Mouse (Mus musculus): Measurements from ENCODE around the gene Gyg. TPM values are rescaled to one million over a fixed set of nuclear protein-coding genes. Genes with fewer than 3 reads are reported as not detected.

Gyg gene
- 33.2 and 35.3 TPM in 2 replicates for polyA plus RNA-seq (2014; fragmentation: Nextera tagmentation; extraction: Ambion mirVana)

GRCm38 (mm10) chr3:20154531-20155367 is at the start of gene Gyg:
TSS of gene Gyg (minus strand) at chr3:20155317.
- under 1% methylated on average over 73 of the region's 73 CpGs for WGBS
- Histone ChIP-seq H3K27me3 (replicated peaks; ENCODE audit: control insufficient read depth, insufficient read depth, low read length) (no peaks in the 10 kb centered on the region), H3K36me3 (ENCODE audit: control insufficient read depth, insufficient read depth, low read length) (no peaks in the 10 kb centered on the region), H3K4me1 (ENCODE audit: control insufficient read depth, insufficient read depth, low read length) (0 out of 2 replicates have a peak, but pooled peaks cover 2% of the 10 kb centered on the region), H3K27ac (ENCODE audit: low read depth, low read length) (0 out of 2 replicates have a peak within 1 kb of the TSS, but pooled peaks have one; percentile 21), H3K4me3 (ENCODE audit: low read depth, low read length) (peak within 1 kb of the TSS; percentile 66), H3K9ac (ENCODE audit: low read length) (peak within 1 kb of the TSS; percentile 81), H3K9me3 (replicated peaks; ENCODE audit: control insufficient read depth, low read length) (peaks cover 5% of the 10 kb centered on the region; the same call in 1 of the 2 replicates), H3K4me2 (ENCODE audit: low read length) (peak within 1 kb of the TSS; percentile 91)
- ATAC-seq (peak; percentile 96), DNase-seq (ENCODE audit: low spot score) (peak; percentile 44)

- H3K4me2 ChIP-seq (ENCODE audit: low read length) = no peak overlapping the region
- H3K9me3 ChIP-seq (replicated peaks; ENCODE audit: control insufficient read depth, low read length) = no peaks in the 10 kb centered on the region
- H3K27me3 ChIP-seq (replicated peaks; ENCODE audit: control insufficient read depth, insufficient read depth, low read length) = no peaks in the 10 kb centered on the region
- no peak overlapping the region for H3K9ac ChIP-seq (ENCODE audit: low read length)
- 24% methylated on average over 6 of the region's 6 CpGs for WGBS
- DNase-seq (ENCODE audit: low spot score) (peak; percentile 75), ATAC-seq (peak; percentile 71)
- no peaks in the 10 kb centered on the region for H3K36me3 ChIP-seq (ENCODE audit: control insufficient read depth, insufficient read depth, low read length)
- H3K27ac ChIP-seq (ENCODE audit: low read depth, low read length) = no peak overlapping the region
- no peak overlapping the region for H3K4me3 ChIP-seq (ENCODE audit: low read depth, low read length)
- H3K4me1 ChIP-seq (ENCODE audit: control insufficient read depth, insufficient read depth, low read length) = no peaks in the 10 kb centered on the region
Measured at GRCm38 (mm10) chr3:20198869-20199268, 43.8 kb upstream of the Gyg start.

DNA sequence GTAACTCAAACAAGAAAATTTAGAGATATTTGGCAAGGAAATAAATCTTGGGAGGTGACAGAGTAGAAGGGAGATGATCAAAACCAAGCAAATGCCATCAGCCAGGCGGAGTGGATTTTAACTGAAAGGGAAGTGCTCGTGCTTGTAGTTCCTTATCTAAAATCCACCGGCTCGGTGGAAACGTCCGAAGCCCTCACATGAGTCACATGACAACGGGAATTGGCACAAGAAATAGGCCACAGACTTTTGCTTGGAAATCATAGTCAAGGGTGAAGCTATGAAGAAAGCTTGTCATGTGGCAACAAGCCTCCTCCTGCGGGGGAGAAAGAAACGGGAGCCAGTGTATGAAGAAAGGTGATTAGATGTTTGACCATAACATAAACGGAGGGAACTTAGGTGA is 42.8 kb upstream of the Gyg start:
- ATAC-seq = no peak
- H3K9me3 ChIP-seq (replicated peaks; ENCODE audit: control insufficient read depth, low read length) = no peaks in the 10 kb centered on the region
- H3K4me2 ChIP-seq (ENCODE audit: low read length) = no peak overlapping the region
- H3K36me3 ChIP-seq (ENCODE audit: control insufficient read depth, insufficient read depth, low read length) = no peaks in the 10 kb centered on the region
- WGBS = 87% methylated on average over 10 of the region's 10 CpGs
- H3K4me1 ChIP-seq (ENCODE audit: control insufficient read depth, insufficient read depth, low read length) = no peaks in the 10 kb centered on the region
- no peak for DNase-seq (ENCODE audit: low spot score)
- no peak overlapping the region for H3K27ac ChIP-seq (ENCODE audit: low read depth, low read length)
- H3K4me3 ChIP-seq (ENCODE audit: low read depth, low read length) = no peak overlapping the region
- no peak overlapping the region for H3K9ac ChIP-seq (ENCODE audit: low read length)
- no peaks in the 10 kb centered on the region for H3K27me3 ChIP-seq (replicated peaks; ENCODE audit: control insufficient read depth, insufficient read depth, low read length)

- H3K9me3 ChIP-seq (replicated peaks; ENCODE audit: control insufficient read depth, low read length) = no peaks in the 10 kb centered on the region
- no peak overlapping the region for H3K27ac ChIP-seq (ENCODE audit: low read depth, low read length)
- H3K4me3 ChIP-seq (ENCODE audit: low read depth, low read length) = no peak overlapping the region
- H3K4me1 ChIP-seq (ENCODE audit: control insufficient read depth, insufficient read depth, low read length) = no peaks in the 10 kb centered on the region
- no peaks in the 10 kb centered on the region for H3K27me3 ChIP-seq (replicated peaks; ENCODE audit: control insufficient read depth, insufficient read depth, low read length)
- no peak overlapping the region for H3K9ac ChIP-seq (ENCODE audit: low read length)
- DNase-seq (ENCODE audit: low spot score) (no peak), ATAC-seq (no peak)
- WGBS = 77% methylated on average over 5 of the region's 5 CpGs
- H3K4me2 ChIP-seq (ENCODE audit: low read length) = no peak overlapping the region
- H3K36me3 ChIP-seq (ENCODE audit: control insufficient read depth, insufficient read depth, low read length) = no peaks in the 10 kb centered on the region
Measured at GRCm38 (mm10) chr3:20188976-20189675, 34.0 kb upstream of the Gyg start.

GRCm38 (mm10) chr3:20172394-20172793 is 17.3 kb upstream of the Gyg start:
- H3K4me1 ChIP-seq (ENCODE audit: control insufficient read depth, insufficient read depth, low read length) = no peaks in the 10 kb centered on the region
- H3K27me3 ChIP-seq (replicated peaks; ENCODE audit: control insufficient read depth, insufficient read depth, low read length) = no peaks in the 10 kb centered on the region
- no peak overlapping the region for H3K4me3 ChIP-seq (ENCODE audit: low read depth, low read length)
- no peak for DNase-seq (ENCODE audit: low spot score)
- 97% methylated on average over 6 of the region's 6 CpGs for WGBS
- no peak overlapping the region for H3K27ac ChIP-seq (ENCODE audit: low read depth, low read length)
- no peak overlapping the region for H3K9ac ChIP-seq (ENCODE audit: low read length)
- H3K9me3 ChIP-seq (replicated peaks; ENCODE audit: control insufficient read depth, low read length) = no peaks in the 10 kb centered on the region
- no peak for ATAC-seq
- no peak overlapping the region for H3K4me2 ChIP-seq (ENCODE audit: low read length)
- H3K36me3 ChIP-seq (ENCODE audit: control insufficient read depth, insufficient read depth, low read length) = no peaks in the 10 kb centered on the region

DNA sequence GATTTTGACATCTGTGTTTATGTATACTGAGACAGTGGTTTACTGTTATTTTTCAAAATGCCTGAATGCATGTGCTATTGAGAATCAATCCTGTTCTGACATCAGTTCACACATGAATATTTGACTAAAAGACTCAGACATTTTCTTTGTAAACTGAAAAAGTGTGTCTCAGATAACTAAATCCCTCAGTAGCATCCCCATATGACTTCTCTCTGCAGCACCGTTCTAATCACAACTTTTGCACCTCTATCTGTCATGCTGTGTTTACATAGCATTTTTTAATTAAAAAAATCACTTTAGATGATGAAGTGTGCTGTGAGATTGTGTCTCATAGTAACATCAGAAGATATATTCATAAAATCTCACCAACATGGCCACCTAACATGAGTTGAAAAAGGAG is 12.4 kb upstream of the Gyg start:
- Histone ChIP-seq H3K4me3 (ENCODE audit: low read depth, low read length) (no peak overlapping the region), H3K27ac (ENCODE audit: low read depth, low read length) (no peak overlapping the region), H3K9ac (ENCODE audit: low read length) (no peak overlapping the region), H3K4me2 (ENCODE audit: low read length) (no peak overlapping the region), H3K27me3 (replicated peaks; ENCODE audit: control insufficient read depth, insufficient read depth, low read length) (no peaks in the 10 kb centered on the region), H3K36me3 (ENCODE audit: control insufficient read depth, insufficient read depth, low read length) (no peaks in the 10 kb centered on the region), H3K4me1 (ENCODE audit: control insufficient read depth, insufficient read depth, low read length) (no peaks in the 10 kb centered on the region), H3K9me3 (replicated peaks; ENCODE audit: control insufficient read depth, low read length) (no peaks in the 10 kb centered on the region)
- DNase-seq (ENCODE audit: low spot score) (no peak), ATAC-seq (no peak)
- WGBS = 92% methylated on average over 1 of the region's 1 CpGs

DNA sequence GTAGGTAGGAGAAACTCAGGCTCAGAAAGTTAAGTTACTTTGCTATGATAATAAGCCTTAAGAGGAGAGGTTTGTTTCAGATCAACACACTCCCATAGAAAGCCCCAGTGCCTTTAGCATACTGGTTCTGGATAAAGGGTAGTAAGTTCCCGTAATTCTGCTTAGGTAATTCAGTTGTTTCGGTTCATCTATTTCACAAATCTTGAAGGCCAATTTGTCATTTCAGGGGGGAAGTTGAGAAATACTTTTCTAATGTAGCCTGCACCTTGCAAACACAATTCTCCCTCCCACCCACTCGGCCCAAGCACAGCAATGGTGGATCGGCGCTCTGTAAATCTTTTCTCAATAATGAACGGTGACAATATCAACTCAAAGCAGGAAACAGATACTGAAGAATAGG is 359 bp upstream of the Gyg start:
- Histone ChIP-seq H3K9ac (ENCODE audit: low read length) (no peak overlapping the region), H3K4me1 (ENCODE audit: control insufficient read depth, insufficient read depth, low read length) (0 out of 2 replicates have a peak, but pooled peaks cover 2% of the 10 kb centered on the region), H3K36me3 (ENCODE audit: control insufficient read depth, insufficient read depth, low read length) (no peaks in the 10 kb centered on the region), H3K27me3 (replicated peaks; ENCODE audit: control insufficient read depth, insufficient read depth, low read length) (no peaks in the 10 kb centered on the region), H3K27ac (ENCODE audit: low read depth, low read length) (no peak overlapping the region), H3K4me2 (ENCODE audit: low read length) (peak overlapping the region; percentile 91), H3K9me3 (replicated peaks; ENCODE audit: control insufficient read depth, low read length) (peaks cover 5% of the 10 kb centered on the region; the same call in 1 of the 2 replicates), H3K4me3 (ENCODE audit: low read depth, low read length) (peak overlapping the region; percentile 66; the same call in 1 of the 2 replicates)
- 85% methylated on average over 6 of the region's 6 CpGs for WGBS
- ATAC-seq (no peak), DNase-seq (ENCODE audit: low spot score) (no peak)

DNA sequence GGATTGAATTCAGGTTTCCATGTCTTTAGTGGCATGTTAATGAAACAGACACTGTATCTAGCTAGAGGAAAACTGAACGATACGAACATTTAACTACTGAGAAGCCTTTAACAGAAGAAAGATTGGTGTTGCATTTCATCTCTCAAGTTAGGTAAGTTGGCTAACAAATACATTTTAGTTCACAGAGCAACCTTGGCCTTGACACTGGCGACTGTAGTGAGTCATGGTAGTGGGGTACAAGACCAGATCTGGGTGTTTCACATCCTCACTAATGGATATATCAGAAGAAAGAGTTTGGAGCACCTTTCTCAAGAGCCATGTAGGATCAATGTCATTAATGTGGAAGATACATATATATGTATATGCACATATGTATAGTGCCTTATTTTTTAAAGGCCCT is 3.5 kb downstream of the Gyg start:
- ATAC-seq = no peak
- H3K9me3 ChIP-seq (replicated peaks; ENCODE audit: control insufficient read depth, low read length) = no peaks in the 10 kb centered on the region
- H3K4me1 ChIP-seq (ENCODE audit: control insufficient read depth, insufficient read depth, low read length) = 0 out of 2 replicates have a peak, but pooled peaks cover 2% of the 10 kb centered on the region
- H3K9ac ChIP-seq (ENCODE audit: low read length) = no peak overlapping the region
- WGBS = 92% methylated on average over 3 of the region's 3 CpGs
- no peak overlapping the region for H3K4me3 ChIP-seq (ENCODE audit: low read depth, low read length)
- no peak for DNase-seq (ENCODE audit: low spot score)
- H3K36me3 ChIP-seq (ENCODE audit: control insufficient read depth, insufficient read depth, low read length) = no peaks in the 10 kb centered on the region
- no peak overlapping the region for H3K27ac ChIP-seq (ENCODE audit: low read depth, low read length)
- H3K4me2 ChIP-seq (ENCODE audit: low read length) = no peak overlapping the region
- H3K27me3 ChIP-seq (replicated peaks; ENCODE audit: control insufficient read depth, insufficient read depth, low read length) = no peaks in the 10 kb centered on the region

- Histone ChIP-seq H3K36me3 (ENCODE audit: control insufficient read depth, insufficient read depth, low read length) (no peaks in the 10 kb centered on the region), H3K27ac (ENCODE audit: low read depth, low read length) (no peak overlapping the region), H3K4me2 (ENCODE audit: low read length) (no peak overlapping the region), H3K4me3 (ENCODE audit: low read depth, low read length) (no peak overlapping the region), H3K4me1 (ENCODE audit: control insufficient read depth, insufficient read depth, low read length) (0 out of 2 replicates have a peak, but pooled peaks cover 2% of the 10 kb centered on the region), H3K9me3 (replicated peaks; ENCODE audit: control insufficient read depth, low read length) (no peaks in the 10 kb centered on the region), H3K27me3 (replicated peaks; ENCODE audit: control insufficient read depth, insufficient read depth, low read length) (no peaks in the 10 kb centered on the region), H3K9ac (ENCODE audit: low read length) (no peak overlapping the region)
- DNase-seq (ENCODE audit: low spot score) (no peak), ATAC-seq (no peak)
- WGBS = 84% methylated on average over 2 of the region's 2 CpGs
Measured at GRCm38 (mm10) chr3:20150511-20150910, 4.6 kb downstream of the Gyg start.
